In the genomic region with DNA sequence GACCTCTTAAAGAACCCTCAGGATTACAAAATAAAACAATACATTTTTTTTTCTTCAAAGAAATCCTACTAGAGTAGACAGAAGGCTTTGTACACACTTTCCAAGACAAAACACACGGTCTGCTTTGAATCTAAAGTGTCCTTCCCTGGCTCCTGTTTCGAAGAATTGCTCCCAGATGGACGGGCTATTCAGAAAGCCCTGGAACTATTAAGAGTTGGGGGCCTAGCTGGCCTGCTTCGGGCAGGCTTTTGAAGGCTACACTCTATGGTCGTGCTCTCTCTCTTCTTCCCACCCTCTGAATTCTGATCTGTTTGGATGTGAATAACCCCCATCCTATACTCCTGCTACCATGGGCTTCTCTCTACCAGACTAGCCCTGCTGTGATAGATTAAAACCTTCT, we compare ENCODE assay signal across 32 mouse cellular contexts.
"Had no signal": no experiment of that assay in that cellular context is flagged by ENCODE, and none has a peak within 500 bp of the region (broad histone marks: within the 10 kb centered on the region; RNA-seq: fewer than 3 reads in every experiment).

No protein-coding gene starts in this region.

- DNase-seq: left cerebral cortex, postnatal 4 days; liver; liver, embryonic 13.5 days; liver, postnatal 0 days; lung, adult 18-20 months; lung, adult 2 months; lung, embryonic 14.5 days; lung, postnatal 10 days; lung, postnatal 14 days; lung, postnatal 36 days; lung, postnatal 4 days; midbrain, embryonic 14.5 days had no signal

- H3K9ac ChIP-seq: limb, embryonic 12.5 days; limb, embryonic 13.5 days; limb, embryonic 15.5 days; liver, embryonic 12.5 days; liver, embryonic 13.5 days; liver, embryonic 14.5 days; liver, embryonic 15.5 days; liver, postnatal 0 days; lung, embryonic 14.5 days; lung, embryonic 15.5 days; midbrain, embryonic 12.5 days; midbrain, embryonic 13.5 days; midbrain, embryonic 15.5 days; neural tube, embryonic 12.5 days had no signal

- H3K27me3 ChIP-seq: limb, embryonic 12.5 days; limb, embryonic 13.5 days; limb, embryonic 15.5 days; liver, embryonic 12.5 days; liver, embryonic 13.5 days; liver, embryonic 15.5 days; lung, embryonic 15.5 days; megakaryocyte, embryonic 14.5 days; midbrain, embryonic 12.5 days; midbrain, embryonic 13.5 days; midbrain, embryonic 15.5 days; neural tube, embryonic 12.5 days had no signal

- H3K36me3 ChIP-seq: limb, embryonic 10.5 days; limb, embryonic 12.5 days; limb, embryonic 13.5 days; limb, embryonic 15.5 days; liver, embryonic 12.5 days; liver, embryonic 13.5 days; liver, embryonic 15.5 days; lung, embryonic 15.5 days; midbrain, embryonic 10.5 days; midbrain, embryonic 12.5 days; midbrain, embryonic 13.5 days; midbrain, embryonic 15.5 days; neural tube, embryonic 12.5 days had no signal

- H3K27ac ChIP-seq: limb, embryonic 10.5 days; limb, embryonic 12.5 days; limb, embryonic 13.5 days; limb, embryonic 15.5 days; liver, embryonic 12.5 days; liver, embryonic 13.5 days; liver, embryonic 14.5 days; liver, embryonic 15.5 days; lung, embryonic 15.5 days; macrophage; midbrain, embryonic 10.5 days; midbrain, embryonic 12.5 days; midbrain, embryonic 13.5 days; midbrain, embryonic 15.5 days; neural tube, embryonic 12.5 days had no signal

- H3K4me1 ChIP-seq: limb, embryonic 10.5 days; limb, embryonic 12.5 days; limb, embryonic 13.5 days; limb, embryonic 15.5 days; liver, embryonic 12.5 days; liver, embryonic 13.5 days; liver, embryonic 15.5 days; lung, embryonic 15.5 days; megakaryocyte, embryonic 14.5 days; midbrain, embryonic 10.5 days; midbrain, embryonic 12.5 days; midbrain, embryonic 15.5 days; neural tube, embryonic 12.5 days had no signal

- H3K4me2 ChIP-seq: limb, embryonic 12.5 days; limb, embryonic 13.5 days; limb, embryonic 15.5 days; liver, embryonic 11.5 days; liver, embryonic 12.5 days; liver, embryonic 13.5 days; liver, embryonic 15.5 days; lung, embryonic 14.5 days; lung, embryonic 15.5 days; midbrain, embryonic 11.5 days; midbrain, embryonic 12.5 days; midbrain, embryonic 13.5 days; midbrain, embryonic 15.5 days; neural tube, embryonic 12.5 days had no signal

- ATAC-seq: liver, embryonic 12.5 days; liver, postnatal 0 days; lung, postnatal 0 days; midbrain, embryonic 13.5 days; midbrain, embryonic 15.5 days; midbrain, embryonic 16.5 days had no signal

- H3K9me3 ChIP-seq: limb, embryonic 10.5 days; limb, embryonic 12.5 days; limb, embryonic 13.5 days; limb, embryonic 15.5 days; liver, embryonic 12.5 days; liver, embryonic 13.5 days; liver, embryonic 15.5 days; lung, embryonic 15.5 days; midbrain, embryonic 10.5 days; midbrain, embryonic 12.5 days; midbrain, embryonic 13.5 days; midbrain, embryonic 15.5 days; neural tube, embryonic 12.5 days had no signal

- H3K4me3 ChIP-seq: limb, embryonic 10.5 days; limb, embryonic 12.5 days; limb, embryonic 13.5 days; limb, embryonic 15.5 days; liver, embryonic 12.5 days; liver, embryonic 13.5 days; liver, embryonic 15.5 days; lung, embryonic 15.5 days; megakaryocyte, embryonic 14.5 days; midbrain, embryonic 10.5 days; midbrain, embryonic 12.5 days; midbrain, embryonic 13.5 days; midbrain, embryonic 15.5 days; myocyte; neural tube, embryonic 12.5 days had no signal
